Mouse (Mus musculus) midbrain, embryonic 15.5 days (tissue): ENCODE data around the gene Col24a1. TPM values are rescaled to one million over a fixed set of nuclear protein-coding genes. Genes with fewer than 3 reads are reported as not detected.

ENCODE experiments used
- ATAC-seq: fragments of 200-750 bp; cut with Nextera tagmentation; replicated peaks from 2 replicates; pipeline ENCODE4 v1.8.0; 2017; ENCODE audit warnings: moderate TSS enrichment
- H3K27ac ChIP-seq: fragments of 300-500 bp; sonication (generic); 2 replicates; pipeline ENCODE4 v1.5.1; 2015; ENCODE audit warnings: mild to moderate bottlenecking, inconsistent platforms
- H3K27me3 ChIP-seq: fragments of 300-500 bp; sonication (generic); replicated peaks from 2 replicates; pipeline ENCODE4 v1.6.1; 2015; ENCODE audit warnings: inconsistent platforms
- H3K36me3 ChIP-seq: fragments of 300-500 bp; sonication (generic); replicated peaks from 2 replicates; pipeline ENCODE4 v1.6.1; 2015; ENCODE audit warnings: inconsistent platforms
- H3K4me1 ChIP-seq: fragments of 300-500 bp; sonication (generic); 2 replicates; pipeline ENCODE4 v1.6.1; 2015; ENCODE audit warnings: inconsistent platforms
- H3K4me2 ChIP-seq: fragments of 300-500 bp; sonication (generic); 2 replicates; pipeline ENCODE4 v1.6.1; 2015; ENCODE audit warnings: inconsistent platforms, mild to moderate bottlenecking, moderate library complexity
- H3K4me3 ChIP-seq: fragments of 300-500 bp; sonication (generic); 2 replicates; pipeline ENCODE4 v1.5.1; 2015; ENCODE audit warnings: mild to moderate bottlenecking, inconsistent platforms
- H3K9ac ChIP-seq: fragments of 300-500 bp; sonication (generic); 2 replicates; pipeline ENCODE4 v1.6.1; 2015; ENCODE audit warnings: mild to moderate bottlenecking, inconsistent platforms
- H3K9me3 ChIP-seq: fragments of 300-500 bp; sonication (generic); 2 replicates; pipeline ENCODE4 v1.6.1; 2016; ENCODE audit warnings: inconsistent platforms
- WGBS: fragments of 180-500 bp; shearing (Covaris S2); methylation state at CpG from one replicate; pipeline ENCODE4 v1.1.7; 2015; ENCODE audit warnings: mixed read lengths; 5-methylcytosine and 5-hydroxymethylcytosine counted together
- polyA plus RNA-seq: library from polyadenylated mRNA; unstranded; fragments of >200 nt; fragmentation: Nextera tagmentation; extraction: Ambion mirVana; gene quantifications from 2 replicates; pipeline ENCODE4 v1.2.1, GENCODE M21; 2015

The Col24a1 gene
- polyA plus RNA-seq, 1 experiment from 2014 or later, result 0.40 TPM

GRCm38 (mm10) chr3:145548441-145549415 lies 256.5 kb downstream of the Col24a1 start:
- no peak for ATAC-seq
- 69% methylated on average over 10 of the region's 10 CpGs for WGBS
- Histone ChIP-seq H3K4me2 (no peak overlapping the region), H3K9ac (no peak overlapping the region), H3K4me3 (no peak overlapping the region), H3K36me3 (no peaks in the 10 kb centered on the region), H3K27ac (no peak overlapping the region), H3K27me3 (no peaks in the 10 kb centered on the region), H3K9me3 (no peaks in the 10 kb centered on the region), H3K4me1 (no peaks in the 10 kb centered on the region)

GRCm38 (mm10) chr3:145550216-145550615 lies 257.9 kb downstream of the Col24a1 start:
- Histone ChIP-seq H3K4me1 (no peaks in the 10 kb centered on the region), H3K27me3 (no peaks in the 10 kb centered on the region), H3K36me3 (no peaks in the 10 kb centered on the region), H3K9me3 (no peaks in the 10 kb centered on the region), H3K27ac (no peak overlapping the region), H3K4me2 (no peak overlapping the region), H3K4me3 (no peak overlapping the region), H3K9ac (no peak overlapping the region)
- ATAC-seq, result no peak
- 72% methylated on average over 3 of the region's 3 CpGs for WGBS

- Histone ChIP-seq H3K4me2 (no peak overlapping the region), H3K4me1 (no peaks in the 10 kb centered on the region), H3K9me3 (no peaks in the 10 kb centered on the region)
Measured at GRCm38 (mm10) chr3:145554388-145554787, 262.1 kb downstream of the Col24a1 start.

GRCm38 (mm10) chr3:145556206-145556605 lies 263.9 kb downstream of the Col24a1 start:
- Histone ChIP-seq H3K9ac (no peak overlapping the region), H3K4me2 (no peak overlapping the region), H3K9me3 (no peaks in the 10 kb centered on the region), H3K27ac (no peak overlapping the region), H3K27me3 (no peaks in the 10 kb centered on the region), H3K36me3 (no peaks in the 10 kb centered on the region), H3K4me3 (no peak overlapping the region), H3K4me1 (no peaks in the 10 kb centered on the region)
- ATAC-seq, result no peak
- 96% methylated on average over 10 of the region's 10 CpGs for WGBS

More at GRCm38 (mm10) chr3:145554388-145554787, 262.1 kb downstream of the Col24a1 start:
- Histone ChIP-seq H3K36me3 (no peaks in the 10 kb centered on the region), H3K4me3 (no peak overlapping the region), H3K27me3 (no peaks in the 10 kb centered on the region), H3K9ac (no peak overlapping the region), H3K27ac (no peak overlapping the region)
- ATAC-seq, result no peak
- 80% methylated on average over 2 of the region's 2 CpGs for WGBS

- Histone ChIP-seq H3K4me3 (no peak overlapping the region), H3K4me2 (no peak overlapping the region), H3K4me1 (no peaks in the 10 kb centered on the region), H3K27me3 (no peaks in the 10 kb centered on the region), H3K9ac (no peak overlapping the region), H3K36me3 (no peaks in the 10 kb centered on the region), H3K27ac (no peak overlapping the region), H3K9me3 (no peaks in the 10 kb centered on the region)
- 97% methylated on average over 5 of the region's 5 CpGs for WGBS
- ATAC-seq, result no peak
Measured at GRCm38 (mm10) chr3:145559675-145560074, 267.4 kb downstream of the Col24a1 start.

- H3K27ac ChIP-seq, result no peak overlapping the region
- no peak overlapping the region for H3K9ac ChIP-seq
- no peak overlapping the region for H3K4me3 ChIP-seq
- no peaks in the 10 kb centered on the region for H3K27me3 ChIP-seq
- no peak overlapping the region for H3K4me2 ChIP-seq
- WGBS, result 86% methylated on average over 4 of the region's 4 CpGs
- no peaks in the 10 kb centered on the region for H3K36me3 ChIP-seq
- H3K9me3 ChIP-seq, result no peaks in the 10 kb centered on the region
- no peak for ATAC-seq
- no peaks in the 10 kb centered on the region for H3K4me1 ChIP-seq
Measured at GRCm38 (mm10) chr3:145560117-145560516, 267.8 kb downstream of the Col24a1 start.

- 84% methylated on average over 3 of the region's 3 CpGs for WGBS
- H3K9ac ChIP-seq, result no peak overlapping the region
- no peak overlapping the region for H3K4me3 ChIP-seq
- no peaks in the 10 kb centered on the region for H3K9me3 ChIP-seq
- no peak overlapping the region for H3K4me2 ChIP-seq
- no peaks in the 10 kb centered on the region for H3K27me3 ChIP-seq
- peaks cover 16% of the 10 kb centered on the region for H3K4me1 ChIP-seq
- H3K27ac ChIP-seq, result no peak overlapping the region
- peaks cover 10% of the 10 kb centered on the region for H3K36me3 ChIP-seq
- no peak for ATAC-seq
Measured at GRCm38 (mm10) chr3:145574468-145574867, 282.2 kb downstream of the Col24a1 start.

GRCm38 (mm10) chr3:145575340-145575739 lies 283.1 kb downstream of the Col24a1 start:
- Histone ChIP-seq H3K4me1 (peaks cover 16% of the 10 kb centered on the region), H3K9me3 (no peaks in the 10 kb centered on the region), H3K4me3 (no peak overlapping the region), H3K27ac (no peak overlapping the region), H3K9ac (no peak overlapping the region), H3K4me2 (peak overlapping the region; percentile 77), H3K36me3 (peaks cover 10% of the 10 kb centered on the region), H3K27me3 (no peaks in the 10 kb centered on the region)
- WGBS, result 83% methylated on average over 7 of the region's 7 CpGs
- no peak for ATAC-seq

- no peaks in the 10 kb centered on the region for H3K27me3 ChIP-seq
- H3K9me3 ChIP-seq, result no peaks in the 10 kb centered on the region
- H3K27ac ChIP-seq, result peak within 1 kb of the TSS; percentile 79
- peaks cover 12% of the 10 kb centered on the region for H3K36me3 ChIP-seq
- H3K4me2 ChIP-seq, result peak within 1 kb of the TSS; percentile 77
- peak within 1 kb of the TSS; percentile 83 for H3K4me3 ChIP-seq
- ATAC-seq, result peak; percentile 95
- 5% methylated on average over 37 of the region's 37 CpGs for WGBS
- H3K4me1 ChIP-seq, result peaks cover 16% of the 10 kb centered on the region
- H3K9ac ChIP-seq, result peak within 1 kb of the TSS; percentile 58
Measured at GRCm38 (mm10) chr3:145575743-145576481, 283.6 kb downstream of the Col24a1 start, which contains the start of gene Znhit6. TSS of gene Znhit6 (plus strand) at chr3:145576205.

GRCm38 (mm10) chr3:145576482-145576822 lies 284.2 kb downstream of the Col24a1 start:
- peaks cover 16% of the 10 kb centered on the region for H3K4me1 ChIP-seq
- H3K9ac ChIP-seq, result peak overlapping the region; percentile 58
- no peak for ATAC-seq
- no peaks in the 10 kb centered on the region for H3K9me3 ChIP-seq
- H3K4me2 ChIP-seq, result peak overlapping the region; percentile 77
- peak overlapping the region; percentile 79 for H3K27ac ChIP-seq
- WGBS, result 1% methylated on average over 11 of the region's 11 CpGs
- H3K4me3 ChIP-seq, result peak overlapping the region; percentile 83
- H3K27me3 ChIP-seq, result no peaks in the 10 kb centered on the region
- peaks cover 14% of the 10 kb centered on the region for H3K36me3 ChIP-seq

- peak overlapping the region; percentile 83 for H3K4me3 ChIP-seq
- H3K4me2 ChIP-seq, result peak overlapping the region; percentile 77
- 34% methylated on average over 15 of the region's 15 CpGs for WGBS
- no peaks in the 10 kb centered on the region for H3K27me3 ChIP-seq
- H3K9ac ChIP-seq, result peak overlapping the region; percentile 58
- H3K9me3 ChIP-seq, result no peaks in the 10 kb centered on the region
- H3K4me1 ChIP-seq, result peaks cover 16% of the 10 kb centered on the region
- no peak for ATAC-seq
- H3K36me3 ChIP-seq, result peaks cover 14% of the 10 kb centered on the region
- H3K27ac ChIP-seq, result no peak overlapping the region
Measured at GRCm38 (mm10) chr3:145576876-145577275, 284.6 kb downstream of the Col24a1 start.

GRCm38 (mm10) chr3:145583043-145583442 lies 290.8 kb downstream of the Col24a1 start:
- Histone ChIP-seq H3K36me3 (peaks cover 31% of the 10 kb centered on the region), H3K4me3 (no peak overlapping the region), H3K9me3 (no peaks in the 10 kb centered on the region), H3K27me3 (no peaks in the 10 kb centered on the region), H3K9ac (no peak overlapping the region), H3K4me2 (no peak overlapping the region), H3K4me1 (0 out of 2 replicates have a peak, but pooled peaks cover under 1% of the 10 kb centered on the region), H3K27ac (no peak overlapping the region)
- WGBS, result 88% methylated on average over 4 of the region's 4 CpGs
- peak; percentile 29; the same call in 1 of the 2 replicates for ATAC-seq
